Mouse (Mus musculus) CH12.LX (cell line): ENCODE results near the gene Sp100. TPM values are rescaled to one million over a fixed set of nuclear protein-coding genes. Genes with fewer than 3 reads are reported as not detected.

Experiments used
- DNase-seq: peaks from one replicate; pipeline ENCODE4 v3.0.0-alpha.2; 2013; ENCODE audit errors: extremely low read depth
- H3K27ac ChIP-seq: 2 replicates; pipeline ENCODE4 v1.5.1; 2012; ENCODE audit warnings: low read depth, mild to moderate bottlenecking, control low read depth, moderate library complexity; ENCODE audit not compliant: insufficient read depth
- H3K27me3 ChIP-seq: replicated peaks from 2 replicates; pipeline ENCODE3; 2012; ENCODE audit warnings: inconsistent platforms
- H3K36me3 ChIP-seq, 2 experiments: replicated peaks in 1 of 2; 2 replicates each; pipeline versions ENCODE3 to v1.6.1; 2012; ENCODE audit warnings: inconsistent platforms in 1 of 2, low read length in 1 of 2, mild to moderate bottlenecking in 1 of 2, mixed read lengths in 1 of 2, moderate library complexity in 1 of 2; ENCODE audit not compliant: control insufficient read depth in 1 of 2, insufficient read depth in 1 of 2
- H3K4me1 ChIP-seq, 2 experiments: 2 replicates each; pipeline ENCODE4 v1.6.1; 2012; ENCODE audit warnings: inconsistent platforms in 1 of 2, moderate library complexity in 1 of 2; ENCODE audit not compliant: insufficient read depth in 2 of 2, control insufficient read depth in 1 of 2
- H3K4me2 ChIP-seq: 2 replicates; pipeline ENCODE4 v1.6.1; 2012; ENCODE audit warnings: low read depth, mild to moderate bottlenecking, control low read depth; ENCODE audit not compliant: poor library complexity, insufficient read depth, severe bottlenecking
- H3K4me3 ChIP-seq, 3 experiments: fragments of 150-350 bp in 1 of 3; sonication (generic) in 1 of 3; replicated peaks in 1 of 3; 2 replicates each; pipeline versions ENCODE3 to v1.5.1; 2011 to 2012; ENCODE audit warnings: low read depth in 2 of 3, low read length in 2 of 3, mild to moderate bottlenecking in 2 of 3, moderate library complexity in 2 of 3, control low read depth in 1 of 3, improper control_type of control experiment in 1 of 3, inconsistent platforms in 1 of 3, mixed read lengths in 1 of 3; ENCODE audit not compliant: poor library complexity in 1 of 3
- H3K79me2 ChIP-seq: replicated peaks from 2 replicates; pipeline ENCODE4 v1.6.1; 2012; ENCODE audit warnings: mild to moderate bottlenecking, moderate library complexity; ENCODE audit not compliant: control insufficient read depth, poor library complexity, insufficient read depth, severe bottlenecking; ENCODE audit errors: extremely low read depth
- H3K9ac ChIP-seq: 2 replicates; pipeline ENCODE4 v1.6.1; 2012; ENCODE audit warnings: low read depth, mild to moderate bottlenecking, control low read depth, moderate library complexity; ENCODE audit not compliant: insufficient read depth
- H3K9me3 ChIP-seq: replicated peaks from 2 replicates; pipeline ENCODE3; 2012; ENCODE audit warnings: low read length, inconsistent platforms, mixed read lengths
- CHD1 ChIP-seq: IDR thresholded peaks from 2 replicates; pipeline ENCODE4 v1.6.1; 2012; ENCODE audit warnings: low read depth, low read length, improper control_type of control experiment, inconsistent platforms
- CHD2 ChIP-seq: IDR thresholded peaks from 2 replicates; pipeline ENCODE4 v1.6.1; 2011; ENCODE audit warnings: low read length, improper control_type of control experiment
- CTCF ChIP-seq, 2 experiments: IDR thresholded peaks in 1 of 2; conservative IDR thresholded peaks in 1 of 2; 2 replicates each; pipeline ENCODE4 v1.5.1; 2011 to 2012; ENCODE audit warnings: low read depth in 2 of 2, low read length in 2 of 2, improper control_type of control experiment in 1 of 2, inconsistent platforms in 1 of 2, mild to moderate bottlenecking in 1 of 2, moderate library complexity in 1 of 2
- E2F4 ChIP-seq: IDR thresholded peaks from 2 replicates; pipeline ENCODE4 v1.6.1; 2011; ENCODE audit warnings: low read depth, low read length, improper control_type of control experiment; ENCODE audit not compliant: insufficient replicate concordance
- ELF1 ChIP-seq: IDR thresholded peaks from 2 replicates; pipeline ENCODE4 v1.6.1; 2014; ENCODE audit warnings: low read depth, mild to moderate bottlenecking, inconsistent platforms, low read length, improper control_type of control experiment
- EP300 ChIP-seq: IDR thresholded peaks from 2 replicates; pipeline ENCODE4 v1.6.1; 2011; ENCODE audit warnings: low read length, improper control_type of control experiment
- GABPA ChIP-seq: IDR thresholded peaks from 2 replicates; pipeline ENCODE4 v1.6.1; 2012; ENCODE audit warnings: low read depth, low read length, improper control_type of control experiment, inconsistent platforms; ENCODE audit not compliant: insufficient replicate concordance
- HCFC1 ChIP-seq: IDR thresholded peaks from 2 replicates; pipeline ENCODE4 v1.6.1; 2012; ENCODE audit warnings: low read depth, mild to moderate bottlenecking, inconsistent platforms, low read length, improper control_type of control experiment
- JUN ChIP-seq: IDR thresholded peaks from 2 replicates; pipeline ENCODE4 v1.6.1; 2011; ENCODE audit warnings: low read depth, mild to moderate bottlenecking, low read length, improper control_type of control experiment, moderate library complexity; ENCODE audit not compliant: insufficient read depth
- JUND ChIP-seq: conservative IDR thresholded peaks from 2 replicates; pipeline ENCODE4 v1.6.1; 2011; ENCODE audit warnings: low read depth, low read length, improper control_type of control experiment
- KAT2A ChIP-seq: IDR thresholded peaks from 2 replicates; pipeline ENCODE4 v1.6.1; 2012; ENCODE audit warnings: low read length, improper control_type of control experiment, inconsistent platforms; ENCODE audit not compliant: insufficient replicate concordance
- MAZ ChIP-seq: IDR thresholded peaks from 2 replicates; pipeline ENCODE4 v1.6.1; 2012; ENCODE audit warnings: low read depth, mild to moderate bottlenecking, inconsistent platforms, low read length, improper control_type of control experiment, moderate library complexity
- MEF2A ChIP-seq: IDR thresholded peaks from 2 replicates; pipeline ENCODE4 v1.6.1; 2014; ENCODE audit warnings: low read depth, mild to moderate bottlenecking, inconsistent platforms, low read length, improper control_type of control experiment, borderline replicate concordance
- NRF1 ChIP-seq: IDR thresholded peaks from 2 replicates; pipeline ENCODE4 v1.6.1; 2014; ENCODE audit warnings: low read depth, mild to moderate bottlenecking, inconsistent platforms, low read length, improper control_type of control experiment, moderate library complexity
- PAX5 ChIP-seq: IDR thresholded peaks from 2 replicates; pipeline ENCODE4 v1.6.1; 2012; ENCODE audit warnings: low read length, inconsistent platforms, mixed read lengths
- POLR2AphosphoS2 ChIP-seq: IDR thresholded peaks from 2 replicates; pipeline ENCODE4 v1.6.1; 2011; ENCODE audit warnings: low read depth, low read length, improper control_type of control experiment
- RAD21 ChIP-seq: IDR thresholded peaks from 2 replicates; pipeline ENCODE4 v1.6.1; 2011; ENCODE audit warnings: low read depth, mild to moderate bottlenecking, low read length, improper control_type of control experiment, moderate library complexity
- RCOR1 ChIP-seq: conservative IDR thresholded peaks from 2 replicates; pipeline ENCODE4 v1.6.1; 2012; ENCODE audit warnings: low read depth, mild to moderate bottlenecking, inconsistent platforms, low read length, improper control_type of control experiment
- SIN3A ChIP-seq: IDR thresholded peaks from 2 replicates; pipeline ENCODE4 v1.6.1; 2012; ENCODE audit warnings: low read length, improper control_type of control experiment, inconsistent platforms
- SMC3 ChIP-seq: IDR thresholded peaks from 2 replicates; pipeline ENCODE4 v1.6.1; 2011; ENCODE audit warnings: low read depth, low read length, improper control_type of control experiment
- TBP ChIP-seq: conservative IDR thresholded peaks from 2 replicates; pipeline ENCODE4 v1.6.1; 2011; ENCODE audit warnings: low read depth, low read length, improper control_type of control experiment
- TCF12 ChIP-seq: IDR thresholded peaks from 2 replicates; pipeline ENCODE4 v1.6.1; 2014; ENCODE audit warnings: low read depth, mild to moderate bottlenecking, inconsistent platforms, low read length, improper control_type of control experiment
- UBTF ChIP-seq: IDR thresholded peaks from 2 replicates; pipeline ENCODE4 v1.6.1; 2012; ENCODE audit warnings: low read depth, mild to moderate bottlenecking, inconsistent platforms, low read length, improper control_type of control experiment, moderate library complexity
- USF1 ChIP-seq: IDR thresholded peaks from 2 replicates; pipeline ENCODE4 v1.6.1; 2014; ENCODE audit warnings: low read depth, mild to moderate bottlenecking, inconsistent platforms, low read length, improper control_type of control experiment
- ZC3H11A ChIP-seq: IDR thresholded peaks from 2 replicates; pipeline ENCODE4 v1.6.1; 2012; ENCODE audit warnings: low read depth, mild to moderate bottlenecking, inconsistent platforms, low read length, improper control_type of control experiment
- ZMIZ1 ChIP-seq: IDR thresholded peaks from 2 replicates; pipeline ENCODE4 v1.6.1; 2012; ENCODE audit warnings: low read depth, mild to moderate bottlenecking, inconsistent platforms, low read length, improper control_type of control experiment
- ZNF384 ChIP-seq: IDR thresholded peaks from 2 replicates; pipeline ENCODE4 v1.6.1; 2012; ENCODE audit warnings: low read depth, low read length, improper control_type of control experiment, inconsistent platforms
- dilution Hi-C: fragments of 300-500 bp; cut with MboI; formaldehyde crosslinking; loops from 2 replicates; pipeline ENCODE4 v1.14.3; 2020; ENCODE audit warnings: low sequenced_read_pairs; ENCODE audit not compliant: extremely low pct_unique_long_range_greater_than_20kb, extremely low pct_ligation_motif_present
- in situ Hi-C: fragments of 300-500 bp; cut with MboI; formaldehyde crosslinking; loops from 3 replicates; pipeline ENCODE4 v1.14.3; 2019; ENCODE audit warnings: low sequenced_read_pairs, low pct_ligation_motif_present, low pct_unique_long_range_greater_than_20kb, mixed read lengths
- polyA plus RNA-seq: library from polyadenylated mRNA; unstranded; fragments of >175 nt; gene quantifications from 2 replicates; pipeline ENCODE4 v1.2.1, GENCODE M21; 2012; ENCODE audit warnings: low read depth; ENCODE audit not compliant: insufficient read length
- total RNA-seq, 2 experiments: library from RNA; depleted of rRNA; stranded (reverse); fragments of 300-350 nt in 1 of 2; fragments of >200 nt in 1 of 2; gene quantifications; 2 replicates each; pipeline ENCODE4 v1.2.3; 2012 to 2014

Sp100 gene
- total and polyA plus RNA-seq, 3 experiments: 24.7 to 74.0 (median 59.5) TPM

DNA sequence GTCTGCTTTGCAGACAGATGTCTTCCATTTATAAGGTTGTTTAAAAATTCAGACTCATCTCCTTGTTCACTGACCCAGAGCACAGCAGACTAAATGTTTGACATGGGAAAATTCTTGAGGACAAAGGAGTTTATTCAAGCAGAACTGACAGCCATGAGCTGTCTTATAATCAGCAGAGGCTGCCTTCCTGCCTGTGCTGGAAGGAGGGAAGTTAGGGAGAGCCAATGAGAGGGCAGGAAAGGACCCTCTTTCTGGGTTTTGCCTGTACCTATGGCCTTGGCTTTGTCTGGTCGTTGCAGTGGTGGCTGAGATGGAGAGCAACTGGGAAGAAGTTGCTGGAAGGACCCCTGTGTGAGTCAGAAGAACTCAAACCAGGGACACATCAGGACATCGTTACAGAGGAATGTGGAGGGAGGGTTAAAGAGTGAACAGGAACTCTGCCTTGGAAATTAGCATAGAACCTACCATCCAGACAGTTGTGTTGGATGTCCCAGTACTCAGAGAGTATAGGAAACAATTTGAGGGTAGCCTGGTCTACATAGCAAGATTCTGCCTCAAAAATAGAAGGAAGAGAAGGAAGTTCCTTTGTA lies 93.2 kb downstream of the Sp100 start:
- H3K79me2 ChIP-seq: no peaks in the 10 kb centered on the region
- H3K4me1 ChIP-seq: peaks cover 19 to 73% of the 10 kb centered on the region in 2 experiments
- H3K9me3 ChIP-seq: peaks cover 5% of the 10 kb centered on the region
- dilution Hi-C loops: no loop called here
- TF ChIP-seq CHD1 (no peak), MAZ (no peak), JUND (no peak), SMC3 (no peak), NRF1 (no peak), UBTF (no peak), E2F4 (no peak), RCOR1 (no peak), POLR2AphosphoS2 (no peak), MEF2A (no peak), RAD21 (no peak), PAX5 (no peak), CHD2 (no peak), HCFC1 (no peak), ZC3H11A (no peak), JUN (no peak), EP300 (no peak)
- TF ChIP-seq, all 38 proteins: peak for 0
- H3K36me3 ChIP-seq: peaks cover 0 to 35% of the 10 kb centered on the region in 2 experiments
- no peak overlapping the region for H3K4me2 ChIP-seq
- H3K27me3 ChIP-seq: no peaks in the 10 kb centered on the region
- H3K27ac ChIP-seq: peak overlapping the region; percentile 7; the same call in 1 of the 2 replicates
- DNase-seq: no peak
- no peak overlapping the region for H3K9ac ChIP-seq
- no peak overlapping the region for H3K4me3 ChIP-seq
- in situ Hi-C loops: no loop called here

DNA sequence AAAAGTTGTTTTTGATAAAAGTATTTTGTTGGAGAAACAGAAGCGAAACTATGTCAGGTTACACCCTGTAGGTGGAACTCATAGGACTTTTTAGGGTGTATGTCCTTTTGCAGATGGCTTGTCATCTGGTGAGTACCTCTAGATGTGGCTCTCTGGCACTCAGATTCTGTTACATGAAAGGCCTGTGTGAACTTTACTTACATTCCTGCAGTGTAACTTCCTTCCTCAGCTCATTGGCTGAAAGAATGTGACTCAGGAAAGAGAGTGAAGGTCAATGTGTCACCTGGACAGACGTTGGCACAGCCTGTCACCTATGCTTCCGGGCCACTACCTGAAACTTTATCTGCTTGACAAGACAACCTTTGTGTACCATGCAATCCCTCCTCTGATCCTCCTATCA lies 94.8 kb downstream of the Sp100 start:
- TF ChIP-seq HCFC1: no peak
- TF ChIP-seq TCF12: no peak
- no peak for TF ChIP-seq NRF1
- no peak for TF ChIP-seq MAZ
- no peak for TF ChIP-seq JUND
- no peak for TF ChIP-seq RAD21
- no peak for TF ChIP-seq UBTF
- TF ChIP-seq E2F4: no peak
- TF ChIP-seq RCOR1: no peak
- no peak for TF ChIP-seq CTCF (conservative IDR thresholded peaks at IDR 0.05 in 1 of 2, IDR thresholded peaks at IDR 0.05 in 1 of 2; ENCODE audit: low read depth in 2 of 2, low read length in 2 of 2)
- no peak for TF ChIP-seq POLR2AphosphoS2
- TF ChIP-seq USF1: no peak
- no peak for TF ChIP-seq ELF1
- no peak for TF ChIP-seq ZNF384
- no peak for TF ChIP-seq KAT2A
- no peak for TF ChIP-seq GABPA
- TF ChIP-seq ZC3H11A: no peak
- no peak for TF ChIP-seq TBP
- no peak for TF ChIP-seq SIN3A
- TF ChIP-seq ZMIZ1: no peak
- dilution Hi-C loops (no loop called here), in situ Hi-C loops (no loop called here)
- Histone ChIP-seq H3K27ac (no peak overlapping the region), H3K4me2 (no peak overlapping the region), H3K36me3 (peaks cover 4 to 47% of the 10 kb centered on the region in 2 experiments), H3K9ac (no peak overlapping the region), H3K9me3 (no peaks in the 10 kb centered on the region), H3K79me2 (no peaks in the 10 kb centered on the region; the same call in 1 of the 2 replicates), H3K4me3 (no peak overlapping the region), H3K4me1 (peaks cover 25 to 86% of the 10 kb centered on the region in 2 experiments), H3K27me3 (no peaks in the 10 kb centered on the region)
- DNase-seq: no peak
